Mouse (Mus musculus) hindbrain, postnatal 0 days (tissue): ENCODE measurements around the gene Sgk1. TPM values are rescaled to one million over a fixed set of nuclear protein-coding genes. Genes with fewer than 3 reads are reported as not detected.
A peak's percentile ranks its signal among the peaks of the same experiment; 100 is the strongest.

Experiments used
- ATAC-seq: fragments of 200-750 bp; cut with Nextera tagmentation; 2 replicates; pipeline ENCODE4 v1.8.0; 2017; ENCODE audit warnings: mild to moderate bottlenecking, moderate TSS enrichment, moderate library complexity
- DNase-seq: peaks from one replicate; pipeline ENCODE4 v3.0.0-alpha.2; 2015; ENCODE audit warnings: low spot score
- H3K27ac ChIP-seq: fragments of 300-500 bp; sonication (generic); 2 replicates; pipeline ENCODE4 v1.5.1; 2014; ENCODE audit warnings: mild to moderate bottlenecking
- H3K27me3 ChIP-seq: fragments of 300-500 bp; sonication (generic); 2 replicates; pipeline ENCODE4 v1.6.1; 2014; ENCODE audit warnings: low read length, mixed read lengths; ENCODE audit not compliant: insufficient read depth
- H3K36me3 ChIP-seq: fragments of 300-500 bp; sonication (generic); 2 replicates; pipeline ENCODE4 v1.6.1; 2014; ENCODE audit warnings: low read length, mixed read lengths; ENCODE audit not compliant: insufficient read depth
- H3K4me1 ChIP-seq: fragments of 300-500 bp; sonication (generic); 2 replicates; pipeline ENCODE4 v1.6.1; 2014; ENCODE audit warnings: antibody characterized with exemption, low read length, mixed read lengths; ENCODE audit not compliant: insufficient read depth
- H3K4me2 ChIP-seq: fragments of 300-500 bp; sonication (generic); 2 replicates; pipeline ENCODE4 v1.6.1; 2014; ENCODE audit warnings: low read depth, mild to moderate bottlenecking, low read length, moderate library complexity, mixed read lengths
- H3K4me3 ChIP-seq: fragments of 300-500 bp; sonication (generic); 2 replicates; pipeline ENCODE4 v1.5.1; 2014; ENCODE audit warnings: low read length
- H3K9ac ChIP-seq: fragments of 300-500 bp; sonication (generic); replicated peaks from 2 replicates; pipeline ENCODE4 v1.6.1; 2014; ENCODE audit warnings: mild to moderate bottlenecking, low read length, moderate library complexity, mixed read lengths
- H3K9me3 ChIP-seq: fragments of 300-500 bp; sonication (generic); 2 replicates; pipeline ENCODE4 v1.6.1; 2016; ENCODE audit warnings: low read length, mixed read lengths
- CTCF ChIP-seq: IDR thresholded peaks from 2 replicates; pipeline ENCODE4 v1.5.1; 2016; ENCODE audit warnings: antibody characterized with exemption, control low read depth, low read depth
- WGBS: fragments of 180-500 bp; shearing (Covaris S2); extraction: QIAGEN DNeasy Blood & Tissue Kit; methylation state at CpG from one replicate; pipeline ENCODE4 v1.1.7; 2014; 5-methylcytosine and 5-hydroxymethylcytosine counted together
- polyA plus RNA-seq: library from polyadenylated mRNA; unstranded; fragments of >200 nt; fragmentation: Nextera tagmentation; extraction: Ambion mirVana; gene quantifications from 2 replicates; pipeline ENCODE4 v1.2.1, GENCODE M21; 2015
- total RNA-seq: library from RNA; depleted of rRNA; stranded (reverse); fragments of >200 nt; gene quantifications from 2 replicates; pipeline ENCODE4 v1.2.3, GENCODE M21; 2014

Gene Sgk1
- total and polyA plus RNA-seq, 2 experiments from 2014 or later = 57.1 to 71.8 TPM

- ATAC-seq (no peak), DNase-seq (no peak)
- Histone ChIP-seq H3K4me3 (no peak overlapping the region), H3K27ac (no peak overlapping the region), H3K9me3 (no peaks in the 10 kb centered on the region), H3K4me2 (no peak overlapping the region), H3K4me1 (no peaks in the 10 kb centered on the region), H3K36me3 (no peaks in the 10 kb centered on the region), H3K27me3 (no peaks in the 10 kb centered on the region), H3K9ac (no peak overlapping the region)
- TF ChIP-seq CTCF = no peak
- WGBS = 91% methylated on average over 2 of the region's 2 CpGs
These were observed 79.1 kb downstream of the Sgk1 start for GRCm38 (mm10) chr10:21961111-21961510.

GRCm38 (mm10) chr10:21963005-21963404 is 81.0 kb downstream of the Sgk1 start:
- H3K9ac ChIP-seq = no peak overlapping the region
- no peak for ATAC-seq
- H3K27me3 ChIP-seq = no peaks in the 10 kb centered on the region
- no peaks in the 10 kb centered on the region for H3K4me1 ChIP-seq
- no peaks in the 10 kb centered on the region for H3K36me3 ChIP-seq
- 57% methylated on average over 7 of the region's 7 CpGs for WGBS
- peak; percentile 7 for DNase-seq
- no peaks in the 10 kb centered on the region for H3K9me3 ChIP-seq
- no peak overlapping the region for H3K4me3 ChIP-seq
- TF ChIP-seq CTCF = no peak
- no peak overlapping the region for H3K27ac ChIP-seq
- no peak overlapping the region for H3K4me2 ChIP-seq

GRCm38 (mm10) chr10:21973676-21974075 is 91.7 kb downstream of the Sgk1 start:
- TF ChIP-seq CTCF = no peak
- 91% methylated on average over 11 of the region's 11 CpGs for WGBS
- H3K36me3 ChIP-seq = no peaks in the 10 kb centered on the region
- H3K4me1 ChIP-seq = no peaks in the 10 kb centered on the region
- no peaks in the 10 kb centered on the region for H3K27me3 ChIP-seq
- H3K9ac ChIP-seq = no peak overlapping the region
- H3K9me3 ChIP-seq = no peaks in the 10 kb centered on the region
- no peak overlapping the region for H3K4me2 ChIP-seq
- ATAC-seq (no peak), DNase-seq (no peak)
- no peak overlapping the region for H3K4me3 ChIP-seq
- no peak overlapping the region for H3K27ac ChIP-seq

GRCm38 (mm10) chr10:21974801-21975200 is 92.8 kb downstream of the Sgk1 start:
- DNase-seq = no peak
- Histone ChIP-seq H3K27me3 (no peaks in the 10 kb centered on the region), H3K36me3 (no peaks in the 10 kb centered on the region), H3K4me1 (no peaks in the 10 kb centered on the region), H3K9me3 (no peaks in the 10 kb centered on the region), H3K9ac (no peak overlapping the region), H3K4me3 (no peak overlapping the region), H3K4me2 (no peak overlapping the region), H3K27ac (no peak overlapping the region)
- no peak for ATAC-seq
- WGBS = 82% methylated on average over 3 of the region's 3 CpGs
- TF ChIP-seq CTCF = no peak

- ATAC-seq (no peak), DNase-seq (no peak)
- H3K27me3 ChIP-seq = no peaks in the 10 kb centered on the region
- H3K4me2 ChIP-seq = no peak overlapping the region
- 84% methylated on average over 6 of the region's 6 CpGs for WGBS
- no peak for TF ChIP-seq CTCF
- no peak overlapping the region for H3K4me3 ChIP-seq
- no peaks in the 10 kb centered on the region for H3K9me3 ChIP-seq
- H3K27ac ChIP-seq = no peak overlapping the region
- no peaks in the 10 kb centered on the region for H3K4me1 ChIP-seq
- H3K9ac ChIP-seq = no peak overlapping the region
- H3K36me3 ChIP-seq = no peaks in the 10 kb centered on the region
These were observed 93.4 kb downstream of the Sgk1 start for GRCm38 (mm10) chr10:21975384-21975783.

GRCm38 (mm10) chr10:21976253-21976652 is 94.3 kb downstream of the Sgk1 start:
- ATAC-seq = no peak

GRCm38 (mm10) chr10:21978421-21978820 is 96.4 kb downstream of the Sgk1 start:
- ATAC-seq (no peak), DNase-seq (no peak)
- no peaks in the 10 kb centered on the region for H3K27me3 ChIP-seq
- no peak overlapping the region for H3K4me3 ChIP-seq
- TF ChIP-seq CTCF = no peak
- WGBS = 91% methylated on average over 9 of the region's 9 CpGs
- H3K27ac ChIP-seq = no peak overlapping the region
- no peaks in the 10 kb centered on the region for H3K9me3 ChIP-seq
- no peak overlapping the region for H3K9ac ChIP-seq
- H3K4me1 ChIP-seq = no peaks in the 10 kb centered on the region
- H3K4me2 ChIP-seq = no peak overlapping the region
- no peaks in the 10 kb centered on the region for H3K36me3 ChIP-seq

More at GRCm38 (mm10) chr10:21976253-21976652, 94.3 kb downstream of the Sgk1 start:
- Histone ChIP-seq H3K36me3 (no peaks in the 10 kb centered on the region), H3K4me3 (no peak overlapping the region), H3K27ac (no peak overlapping the region), H3K4me1 (no peaks in the 10 kb centered on the region), H3K4me2 (no peak overlapping the region), H3K27me3 (no peaks in the 10 kb centered on the region), H3K9me3 (no peaks in the 10 kb centered on the region), H3K9ac (no peak overlapping the region)
- DNase-seq = no peak
- no peak for TF ChIP-seq CTCF
- 82% methylated on average over 5 of the region's 5 CpGs for WGBS
